Mouse (Mus musculus) lung, adult 2 months (tissue): ENCODE results near the gene Matn3. TPM values are rescaled to one million over a fixed set of nuclear protein-coding genes. Genes with fewer than 3 reads are reported as not detected.

Source experiments
- DNase-seq: peaks from one replicate; pipeline ENCODE4 v3.0.0; 2022
- H3K4me1 ChIP-seq: fragments of 200-500 bp; 2 replicates; pipeline ENCODE4 v1.6.1; 2011; ENCODE audit warnings: low read length; ENCODE audit not compliant: control insufficient read depth, insufficient read depth
- H3K4me3 ChIP-seq: fragments of 200-500 bp; replicated peaks from 2 replicates; pipeline ENCODE3; 2011; ENCODE audit warnings: low read depth, mild to moderate bottlenecking, control low read depth, low read length; ENCODE audit errors: extremely low read depth
- CTCF ChIP-seq: fragments of 200-500 bp; IDR thresholded peaks from 2 replicates; pipeline ENCODE4 v1.5.1; 2011; ENCODE audit warnings: mild to moderate bottlenecking, low read length, control low read depth; ENCODE audit not compliant: insufficient read depth
- POLR2A ChIP-seq: fragments of 200-500 bp; IDR thresholded peaks from 2 replicates; pipeline ENCODE4 v1.6.1; 2011; ENCODE audit warnings: low read depth, mild to moderate bottlenecking, control low read depth, low read length, borderline replicate concordance; ENCODE audit errors: extremely low read depth
- WGBS: fragments of 180-500 bp; shearing (Covaris S2); methylation state at CpG from one replicate; pipeline ENCODE4 v1.1.7; 2018; 5-methylcytosine and 5-hydroxymethylcytosine counted together
- polyA plus RNA-seq: library from polyadenylated mRNA; depleted of rRNA; stranded (reverse); fragments of >200 nt; gene quantifications from 2 replicates; pipeline ENCODE4 v1.2.3, GENCODE M21; 2012; rRNA removed

Matn3 gene
- polyA plus RNA-seq, 1 experiment: 0.07 TPM

DNA sequence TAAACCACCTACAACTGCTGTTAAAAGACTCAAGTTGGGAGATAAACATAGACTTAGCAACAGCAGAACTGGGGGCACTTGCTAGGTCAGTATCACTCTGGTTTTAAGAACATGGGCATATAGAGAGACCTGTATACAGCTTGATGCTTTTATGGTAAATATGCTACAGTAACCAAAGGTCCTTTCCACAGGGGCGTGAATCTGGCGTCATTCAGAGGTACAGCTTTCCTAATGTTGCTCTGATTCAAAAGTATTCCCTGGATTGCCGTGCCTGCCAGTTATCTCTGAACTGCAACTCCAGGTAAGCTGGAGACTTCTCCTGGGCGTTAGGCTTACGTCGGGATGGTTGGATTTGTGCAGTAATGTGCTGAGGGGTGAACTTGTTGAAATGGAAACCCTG is 60.1 kb downstream of the Matn3 start:
- Histone ChIP-seq H3K4me1 (no peaks in the 10 kb centered on the region), H3K4me3 (no peak overlapping the region)
- 93% methylated on average over 6 of the region's 6 CpGs for WGBS
- no peak for DNase-seq
- no peak for TF ChIP-seq POLR2A
- no peak for TF ChIP-seq CTCF

GRCm38 (mm10) chr12:9010311-9010710 is 62.6 kb downstream of the Matn3 start:
- no peak overlapping the region for H3K4me3 ChIP-seq
- TF ChIP-seq CTCF (no peak), POLR2A (no peak)
- H3K4me1 ChIP-seq: no peaks in the 10 kb centered on the region
- no peak for DNase-seq
- WGBS: 50% methylated on average over 4 of the region's 4 CpGs

DNA sequence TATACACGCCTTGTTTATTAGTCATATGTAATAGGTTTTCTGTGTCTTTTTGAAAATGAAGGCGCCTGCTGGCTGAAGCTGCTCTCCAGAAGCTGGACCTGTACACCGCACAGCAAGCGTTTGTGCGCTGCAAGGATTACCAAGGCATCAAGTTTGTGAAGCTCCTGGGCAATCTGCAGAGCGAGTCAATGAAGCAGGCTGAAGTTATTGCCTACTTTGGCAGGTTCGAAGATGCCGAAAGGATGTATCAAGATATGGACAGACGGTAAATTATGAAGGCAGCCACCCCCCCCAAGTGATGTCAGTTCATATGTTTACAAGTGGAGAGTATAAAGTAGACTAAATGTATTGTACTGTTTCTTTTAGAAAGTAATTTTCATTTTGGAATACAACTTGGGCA is 68.6 kb downstream of the Matn3 start:
- no peak for DNase-seq
- Histone ChIP-seq H3K4me1 (no peaks in the 10 kb centered on the region), H3K4me3 (no peak overlapping the region)
- TF ChIP-seq POLR2A (no peak), CTCF (no peak)
- 94% methylated on average over 9 of the region's 9 CpGs for WGBS

- no peak for DNase-seq
- 94% methylated on average over 8 of the region's 8 CpGs for WGBS
- Histone ChIP-seq H3K4me1 (no peaks in the 10 kb centered on the region), H3K4me3 (no peak overlapping the region)
- no peak for TF ChIP-seq POLR2A
- no peak for TF ChIP-seq CTCF
Observed at GRCm38 (mm10) chr12:9020431-9020830, 72.7 kb downstream of the Matn3 start.

DNA sequence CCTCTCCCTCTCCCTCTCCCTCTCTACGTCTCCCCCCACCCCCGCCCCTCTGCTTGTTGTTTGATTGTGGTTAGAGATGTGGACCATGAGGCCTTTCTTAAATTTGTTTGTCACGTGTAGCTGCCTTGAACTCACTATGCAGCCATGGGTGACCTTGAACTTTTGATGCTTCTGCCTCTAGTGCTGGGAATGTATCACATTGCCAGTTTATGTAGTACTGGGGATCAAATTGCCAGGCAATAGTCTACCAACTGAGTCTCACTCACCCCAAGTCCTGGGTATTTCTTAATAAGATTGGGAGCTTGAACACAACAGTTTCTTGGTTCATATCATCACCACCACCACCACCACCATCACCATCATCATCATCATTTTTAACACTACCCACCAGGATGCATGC is 73.3 kb downstream of the Matn3 start:
- no peak for DNase-seq
- 72% methylated on average over 3 of the region's 3 CpGs for WGBS
- no peak overlapping the region for H3K4me3 ChIP-seq
- no peak for TF ChIP-seq POLR2A
- TF ChIP-seq CTCF: no peak
- H3K4me1 ChIP-seq: no peaks in the 10 kb centered on the region

Other genes starting within 250 kb of the Matn3 start
- gene Sdc1, start 176.6 kb upstream of the Matn3 start, polyA plus RNA-seq: 200 and 209 TPM in 2 replicates
- gene Laptm4a, start 26.3 kb upstream of the Matn3 start, polyA plus RNA-seq: 330 and 363 TPM in 2 replicates
- gene Wdr35, start 26.0 kb downstream of the Matn3 start, polyA plus RNA-seq: 2.5 and 5.0 TPM in 2 replicates
- 6.5 and 10.5 TPM in 2 replicates for gene Ttc32, start 82.1 kb downstream of the Matn3 start, polyA plus RNA-seq